37 mouse cellular contexts compared by ENCODE assay signal in the genomic region with DNA sequence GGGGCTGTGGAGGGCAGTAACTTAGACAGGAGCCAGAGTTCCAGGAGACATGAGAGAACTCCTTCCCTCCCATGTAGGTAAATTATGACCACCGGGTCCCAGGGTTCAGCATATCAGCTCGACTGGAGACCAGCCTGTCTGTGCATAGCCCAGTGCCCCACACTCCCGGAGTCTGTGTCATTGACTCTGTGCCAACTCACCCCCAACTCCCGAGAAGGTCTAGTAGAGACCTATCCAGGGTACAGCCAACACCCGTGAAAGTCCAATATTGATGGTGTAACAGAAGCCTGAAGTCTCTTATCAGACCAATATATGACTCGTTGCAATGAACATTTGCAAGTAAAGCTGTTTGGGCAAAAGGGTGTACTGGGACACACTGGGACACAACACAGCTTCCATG. TPM values are rescaled to one million over a fixed set of nuclear protein-coding genes. Genes with fewer than 3 reads are reported as not detected.
"Had no signal": no experiment of that assay in that cellular context is flagged by ENCODE, and none has a peak within 500 bp of the region (broad histone marks: within the 10 kb centered on the region; RNA-seq: fewer than 3 reads in every experiment).

No protein-coding gene starts in this region.

- DNase-seq: forebrain, postnatal 0 days; gastrocnemius, postnatal 14 days; gastrocnemius, postnatal 36 days; heart, adult 2 months; heart, postnatal 4 days; kidney, adult 2 months; kidney, postnatal 25 days; kidney, postnatal 4 days; liver; liver, embryonic 13.5 days had no signal

- ATAC-seq: forebrain, postnatal 0 days; hindbrain, embryonic 16.5 days; inflammation-experienced regulatory T-cells, adult 6 months; intestine, embryonic 15.5 days; intestine, postnatal 0 days had no signal

- H3K4me3 ChIP-seq: heart, adult 2 months; heart, embryonic 13.5 days; heart, embryonic 15.5 days; hindbrain, embryonic 10.5 days; hindbrain, embryonic 12.5 days; intestine, embryonic 15.5 days; layer of hippocampus, adult 2 months; left cerebral cortex, adult 2 months; limb, embryonic 10.5 days; limb, embryonic 12.5 days; liver, embryonic 13.5 days; liver, embryonic 15.5 days had no signal

- H3K4me2 ChIP-seq: heart, embryonic 11.5 days; heart, embryonic 13.5 days; heart, embryonic 15.5 days; hindbrain, embryonic 12.5 days; hindbrain, embryonic 14.5 days; intestine, embryonic 15.5 days; limb, embryonic 12.5 days; liver, embryonic 11.5 days; liver, embryonic 13.5 days; liver, embryonic 15.5 days had no signal

- H3K27ac ChIP-seq: heart, adult 2 months; heart, embryonic 13.5 days; heart, embryonic 15.5 days; hindbrain, embryonic 10.5 days; hindbrain, embryonic 12.5 days; hindbrain, embryonic 14.5 days; intestine, embryonic 15.5 days; kidney, postnatal 0 days; layer of hippocampus, adult 2 months; left cerebral cortex, adult 2 months; limb, embryonic 10.5 days; limb, embryonic 12.5 days; liver, embryonic 13.5 days; liver, embryonic 15.5 days had no signal

- H3K9ac ChIP-seq: forebrain, postnatal 0 days; heart, embryonic 13.5 days; heart, embryonic 15.5 days; hindbrain, embryonic 12.5 days; hindbrain, embryonic 14.5 days; intestine, embryonic 15.5 days; limb, embryonic 12.5 days; liver, embryonic 13.5 days; liver, embryonic 15.5 days had no signal

- H3K9me3 ChIP-seq: heart, embryonic 15.5 days; intestine, embryonic 15.5 days; limb, embryonic 10.5 days; limb, embryonic 12.5 days; liver, embryonic 13.5 days; liver, embryonic 15.5 days had no signal

- H3K27me3 ChIP-seq: heart, embryonic 13.5 days; heart, embryonic 15.5 days; hindbrain, embryonic 12.5 days; intestine, embryonic 15.5 days; limb, embryonic 12.5 days; liver, embryonic 13.5 days; liver, embryonic 15.5 days had no signal

- H3K36me3 ChIP-seq: heart, embryonic 13.5 days; heart, embryonic 15.5 days; hindbrain, embryonic 10.5 days; hindbrain, embryonic 12.5 days; intestine, embryonic 15.5 days; limb, embryonic 10.5 days; limb, embryonic 12.5 days; liver, embryonic 13.5 days; liver, embryonic 15.5 days had no signal

- H3K4me1 ChIP-seq: heart, embryonic 13.5 days; heart, embryonic 15.5 days; hindbrain, embryonic 10.5 days; hindbrain, embryonic 12.5 days; intestine, embryonic 15.5 days; limb, embryonic 10.5 days; limb, embryonic 12.5 days; liver, embryonic 13.5 days; liver, embryonic 15.5 days had no signal

RNA-seq across cellular contexts. Expression of gene Cyp2g1, which starts 18.7 kb away (rescaled TPM):
- total RNA-seq: forebrain, postnatal 0 days; gastrocnemius, adult 18-20 months; gastrocnemius, adult 8-10 months; gastrocnemius, postnatal 14 days; gastrocnemius, postnatal 36 days; granulocyte monocyte progenitor cell, adult 5-6 weeks; heart, adult 2 months; heart, postnatal 25 days; heart, postnatal 4 days; layer of hippocampus, adult 2 months; layer of hippocampus, postnatal 10 days; layer of hippocampus, postnatal 25 days; left cerebral cortex, adult 2 months; left cerebral cortex, postnatal 14 days; left cerebral cortex, postnatal 36 days had no signal
- polyA plus RNA-seq: forebrain, postnatal 0 days; heart, adult 2 months; heart, embryonic 13.5 days; heart, embryonic 15.5 days; heart, postnatal 0 days; hindbrain, embryonic 10.5 days; hindbrain, embryonic 12.5 days; hindbrain, embryonic 14.5 days; hindbrain, embryonic 16.5 days; inflammation-experienced regulatory T-cells, adult 6 months; intestine, embryonic 15.5 days; intestine, postnatal 0 days; kidney, adult 2 months; kidney, postnatal 0 days; limb, embryonic 10.5 days; limb, embryonic 12.5 days; limb, embryonic 14.5 days; liver, embryonic 11.5 days; liver, embryonic 13.5 days; liver, embryonic 15.5 days had no signal

RNA-seq across cellular contexts. Expression of gene Cyp2b19, which starts 33.0 kb away (rescaled TPM):
- total RNA-seq: forebrain, postnatal 0 days; gastrocnemius, adult 18-20 months; gastrocnemius, adult 8-10 months; gastrocnemius, postnatal 14 days; gastrocnemius, postnatal 36 days; granulocyte monocyte progenitor cell, adult 5-6 weeks; heart, adult 2 months; heart, postnatal 25 days; heart, postnatal 4 days; layer of hippocampus, adult 2 months; layer of hippocampus, postnatal 10 days; layer of hippocampus, postnatal 25 days; left cerebral cortex, adult 2 months; left cerebral cortex, postnatal 14 days; left cerebral cortex, postnatal 36 days had no signal
- polyA plus RNA-seq: heart, adult 2 months; heart, embryonic 11.5 days; heart, embryonic 13.5 days; heart, embryonic 15.5 days; heart, postnatal 0 days; inflammation-experienced regulatory T-cells, adult 6 months; intestine, embryonic 15.5 days; intestine, postnatal 0 days; kidney, adult 2 months; kidney, postnatal 0 days; limb, embryonic 10.5 days; limb, embryonic 12.5 days; liver, embryonic 11.5 days; liver, embryonic 13.5 days; liver, embryonic 15.5 days had no signal

RNA-seq across cellular contexts. Expression of gene Cyp2a5, which starts 45.1 kb away (rescaled TPM):
- total RNA-seq: gastrocnemius, adult 18-20 months; gastrocnemius, postnatal 14 days; gastrocnemius, postnatal 36 days; granulocyte monocyte progenitor cell, adult 5-6 weeks; heart, adult 2 months; heart, postnatal 25 days; heart, postnatal 4 days; layer of hippocampus, postnatal 25 days; left cerebral cortex, adult 2 months; left cerebral cortex, postnatal 14 days; left cerebral cortex, postnatal 36 days had no signal
- polyA plus RNA-seq: heart, embryonic 11.5 days; heart, embryonic 13.5 days; heart, embryonic 15.5 days; heart, postnatal 0 days; hindbrain, embryonic 10.5 days; inflammation-experienced regulatory T-cells, adult 6 months; intestine, embryonic 15.5 days; intestine, postnatal 0 days; kidney, postnatal 0 days; limb, embryonic 10.5 days; limb, embryonic 12.5 days; limb, embryonic 14.5 days; liver, embryonic 11.5 days had no signal
